Mouse (Mus musculus) heart, adult 18-20 months (tissue): ENCODE measurements around the gene Hoxd11. TPM values are rescaled to one million over a fixed set of nuclear protein-coding genes. Genes with fewer than 3 reads are reported as not detected.

Experiments
- DNase-seq, 2 experiments: peaks; one replicate each; pipeline ENCODE4 v3.0.0; 2021 to 2022; ENCODE audit warnings: mixed read lengths in 1 of 2
- total RNA-seq, 2 experiments: library from RNA; stranded (reverse); gene quantifications; 2 replicates each; pipeline ENCODE4 v1.2.3; 2021

The Hoxd11 gene
- total RNA-seq, 2 experiments from 2014 or later, result not detected

GRCm38 (mm10) chr2:74695813-74696430 is 16.6 kb downstream of the Hoxd11 start:
- DNase-seq, result no peak

DNA sequence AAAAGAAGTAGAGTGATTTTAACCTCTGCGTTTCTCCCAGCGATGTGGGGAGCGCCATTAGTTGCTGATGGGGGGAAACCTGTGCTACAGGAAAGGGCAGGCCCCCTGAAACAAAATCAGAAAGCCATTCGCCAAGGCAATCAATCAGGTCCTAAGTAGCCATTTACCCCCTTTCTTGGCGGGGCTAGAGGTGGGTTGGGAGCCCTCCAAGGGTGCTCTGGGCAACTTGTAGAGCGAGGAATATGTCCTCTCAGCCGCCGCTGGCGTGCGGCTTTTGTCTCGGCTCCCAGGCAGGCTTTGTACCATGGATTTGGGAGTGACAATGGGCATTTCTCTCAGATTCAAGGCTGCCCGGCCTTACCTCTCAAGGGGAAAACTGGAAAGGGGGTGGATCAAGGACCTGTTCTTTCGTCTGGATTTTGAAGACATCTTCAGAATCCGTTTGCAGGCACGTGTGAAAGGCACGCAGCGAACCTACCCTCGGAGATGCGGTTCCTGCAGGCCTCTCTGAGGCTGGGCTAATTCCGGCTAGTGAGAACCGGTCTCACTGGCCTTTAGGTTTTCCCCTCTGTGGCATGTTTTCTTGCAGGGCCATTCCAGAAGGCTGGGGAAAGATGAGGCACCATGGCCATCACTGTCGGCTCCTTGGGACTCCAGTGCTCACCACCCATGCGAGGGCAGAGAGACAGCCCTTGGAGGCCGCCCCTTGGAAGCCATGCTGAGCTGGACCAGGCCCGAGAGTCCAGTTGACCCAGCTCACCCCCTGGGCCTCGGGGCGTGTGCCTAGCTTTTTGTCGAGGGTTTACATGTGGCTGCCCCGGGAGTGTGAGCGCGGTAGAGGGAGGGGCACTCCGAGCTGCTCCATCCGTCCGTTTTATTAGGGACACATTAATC is 17.3 kb downstream of the Hoxd11 start:
- DNase-seq, result no peak

DNA sequence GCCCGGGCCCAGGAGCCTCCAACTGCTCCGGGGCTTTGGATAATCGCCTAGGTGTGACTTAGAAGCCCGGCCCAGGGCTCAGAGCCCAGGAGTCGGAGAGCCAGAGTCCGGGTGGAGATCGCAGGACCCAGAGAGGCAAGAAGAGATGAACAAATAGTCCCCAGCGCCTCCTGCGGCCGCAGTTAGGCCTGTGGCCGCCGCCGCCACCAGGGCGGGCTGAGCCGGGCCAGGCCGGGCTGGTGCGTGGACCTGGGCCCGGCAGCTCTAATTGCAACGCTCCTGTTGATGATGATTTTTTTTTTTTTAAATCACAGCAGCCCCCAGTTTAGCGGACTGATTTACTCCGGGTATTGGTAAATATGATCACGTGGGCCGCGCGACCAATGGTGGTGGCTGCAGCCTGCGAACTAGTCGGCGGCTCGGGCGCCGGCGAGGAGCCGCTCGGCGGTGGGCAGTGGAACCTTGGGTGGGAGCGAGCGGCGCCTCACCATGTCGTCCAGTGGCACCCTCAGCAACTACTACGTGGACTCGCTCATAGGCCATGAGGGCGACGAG is 18.3 kb downstream of the Hoxd11 start, which contains the start of gene Hoxd9:
Gene Hoxd9 (plus strand): TSS at position 161 of the 555 bp plus-strand sequence.
- peak in 1 of 2 experiments; percentile 50 for DNase-seq

- peak in 1 of 2 experiments; percentile 40 for DNase-seq
These were observed 19.1 kb downstream of the Hoxd11 start for GRCm38 (mm10) chr2:74698201-74699052.

DNA sequence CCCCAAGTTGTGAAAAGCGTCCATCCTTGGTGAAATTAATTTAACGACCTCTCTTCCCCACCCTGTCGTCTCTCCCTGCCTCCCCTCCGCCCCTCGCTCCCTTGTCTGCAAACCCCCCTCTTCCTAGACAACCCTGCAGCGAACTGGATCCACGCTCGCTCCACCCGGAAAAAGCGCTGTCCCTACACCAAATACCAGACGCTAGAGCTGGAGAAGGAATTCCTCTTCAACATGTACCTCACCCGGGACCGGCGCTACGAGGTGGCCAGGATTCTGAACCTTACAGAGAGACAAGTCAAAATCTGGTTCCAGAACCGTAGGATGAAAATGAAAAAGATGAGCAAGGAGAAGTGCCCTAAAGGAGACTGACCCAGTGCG is 19.7 kb downstream of the Hoxd11 start:
- DNase-seq, result peak in 1 of 2 experiments; percentile 36

- peak in 1 of 2 experiments; percentile 16 for DNase-seq
These were observed 20.5 kb downstream of the Hoxd11 start for GRCm38 (mm10) chr2:74699664-74700545.

DNA sequence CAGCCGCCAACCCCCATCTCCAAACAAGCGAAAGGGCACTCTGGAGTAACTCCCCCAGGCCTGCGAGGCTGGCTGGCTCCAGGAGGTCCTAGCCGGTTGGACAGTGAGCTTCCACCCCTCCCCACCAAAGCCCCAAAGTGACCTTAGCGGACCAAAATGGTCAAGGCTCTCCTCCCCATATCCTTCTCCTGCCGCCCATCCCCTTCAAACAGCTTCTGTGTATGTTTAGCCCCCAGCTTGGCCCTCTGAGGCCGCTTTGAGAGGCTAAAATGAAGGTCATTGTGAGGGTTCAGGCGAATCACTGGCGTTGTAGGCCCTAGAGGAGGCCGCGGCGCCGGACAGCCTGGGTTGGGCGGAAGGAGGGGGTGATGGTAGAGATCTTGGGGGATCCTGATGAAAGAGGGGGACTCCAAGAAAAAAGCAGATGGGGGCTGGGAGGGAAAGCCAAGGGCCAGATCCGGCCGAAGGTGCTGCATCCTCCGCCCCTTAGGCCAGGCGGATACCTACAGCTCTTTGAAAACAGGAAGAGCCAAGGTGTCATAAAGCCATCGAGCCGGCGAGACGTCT is 21.3 kb downstream of the Hoxd11 start:
- no peak for DNase-seq

DNA sequence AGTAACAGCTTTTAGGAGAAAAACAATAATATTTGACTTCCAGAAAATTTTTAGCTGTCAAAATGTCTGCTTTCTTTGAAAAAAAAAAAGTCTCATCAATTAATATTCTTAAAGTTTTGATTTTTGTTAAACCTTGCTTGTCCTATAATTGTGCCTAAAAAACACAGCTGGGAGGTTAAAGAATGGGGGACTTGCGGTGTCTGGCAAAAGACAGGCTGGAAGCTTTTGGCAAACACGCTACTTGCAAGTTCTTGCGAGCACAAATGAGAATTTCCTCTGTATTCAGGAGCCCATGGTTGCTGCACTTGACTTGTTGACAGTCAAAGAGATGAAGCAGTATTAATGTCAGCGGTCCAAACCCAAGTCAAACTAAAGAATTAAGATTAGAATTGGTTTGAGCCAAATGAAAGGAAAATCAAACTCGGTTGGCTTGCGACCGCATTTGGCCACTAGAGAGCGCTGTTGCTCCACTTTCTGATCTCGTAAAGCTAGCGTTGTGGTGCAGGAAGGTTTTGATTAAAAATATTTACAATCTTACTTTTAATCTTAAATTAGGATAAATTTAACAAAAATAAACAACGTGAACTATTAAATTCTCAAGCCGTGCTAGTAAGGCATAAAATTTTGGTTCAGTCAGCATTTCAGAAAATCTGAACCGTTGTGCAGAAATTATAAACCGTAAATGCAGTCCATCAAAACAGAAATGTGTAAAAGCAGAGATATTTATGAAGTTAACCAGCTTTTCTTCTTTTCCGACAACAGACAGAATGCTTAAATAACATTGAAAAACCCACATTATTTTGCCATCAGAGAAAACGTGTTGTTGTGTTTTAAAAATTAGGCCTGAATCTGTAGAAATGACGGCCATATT is 22.8 kb downstream of the Hoxd11 start:
- DNase-seq, result peak; percentile 67 to 91

GRCm38 (mm10) chr2:74702820-74703219 is 23.5 kb downstream of the Hoxd11 start:
- DNase-seq, result no peak

DNA sequence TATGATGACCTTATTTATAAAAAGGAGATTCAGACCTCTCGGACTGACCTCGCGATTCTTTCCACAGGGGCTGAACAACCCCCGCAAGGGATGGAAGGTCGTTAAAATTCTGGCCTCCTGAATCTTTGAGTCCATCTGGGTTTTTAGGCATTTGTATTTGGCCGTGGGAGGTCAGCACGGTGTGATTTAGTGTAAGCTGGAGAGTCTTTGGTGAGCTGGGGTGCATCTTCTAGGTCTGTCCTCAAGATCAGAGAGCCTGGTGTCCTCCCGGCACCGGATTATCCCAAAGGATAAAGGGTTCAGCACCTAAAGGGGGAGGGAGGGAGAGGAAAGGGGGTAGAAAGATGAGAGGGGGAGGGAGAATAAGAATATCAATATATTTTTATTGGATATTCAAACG is 24.0 kb downstream of the Hoxd11 start:
- DNase-seq, result no peak

- DNase-seq, result no peak
These were observed 24.5 kb downstream of the Hoxd11 start for GRCm38 (mm10) chr2:74703720-74704392.

GRCm38 (mm10) chr2:74704393-74704998 is 25.1 kb downstream of the Hoxd11 start, which contains the start of gene Hoxd8:
Gene Hoxd8 (plus strand): TSS chr2:74704615.
- DNase-seq, result peak in 1 of 2 experiments; percentile 41

DNA sequence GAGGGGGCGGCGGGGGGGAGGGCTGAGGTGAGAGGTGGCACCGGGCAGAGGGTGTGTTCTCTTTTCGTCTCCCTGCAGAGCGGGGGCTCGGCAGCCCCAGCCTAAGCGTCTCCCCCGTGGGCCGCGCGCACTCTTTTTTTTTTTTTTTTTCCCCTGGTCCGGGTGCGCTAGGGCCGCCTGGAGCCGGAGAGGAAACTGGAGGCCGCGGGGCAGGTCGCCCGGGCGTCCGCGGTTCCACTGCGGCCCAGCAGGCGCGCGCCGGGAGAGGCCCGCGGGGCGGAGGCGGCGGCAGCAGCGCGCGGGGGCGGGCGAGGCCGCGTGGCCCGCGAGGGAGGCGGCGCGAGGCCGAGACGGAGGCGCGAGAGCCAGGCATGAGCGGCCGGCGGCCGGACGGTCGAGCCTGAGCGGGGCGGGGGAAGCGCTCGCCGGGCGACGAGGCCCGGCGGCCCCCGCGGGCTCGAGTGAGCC is 25.7 kb downstream of the Hoxd11 start:
- no peak for DNase-seq

- DNase-seq, result no peak
These were observed 26.2 kb downstream of the Hoxd11 start for GRCm38 (mm10) chr2:74705467-74706089.

DNA sequence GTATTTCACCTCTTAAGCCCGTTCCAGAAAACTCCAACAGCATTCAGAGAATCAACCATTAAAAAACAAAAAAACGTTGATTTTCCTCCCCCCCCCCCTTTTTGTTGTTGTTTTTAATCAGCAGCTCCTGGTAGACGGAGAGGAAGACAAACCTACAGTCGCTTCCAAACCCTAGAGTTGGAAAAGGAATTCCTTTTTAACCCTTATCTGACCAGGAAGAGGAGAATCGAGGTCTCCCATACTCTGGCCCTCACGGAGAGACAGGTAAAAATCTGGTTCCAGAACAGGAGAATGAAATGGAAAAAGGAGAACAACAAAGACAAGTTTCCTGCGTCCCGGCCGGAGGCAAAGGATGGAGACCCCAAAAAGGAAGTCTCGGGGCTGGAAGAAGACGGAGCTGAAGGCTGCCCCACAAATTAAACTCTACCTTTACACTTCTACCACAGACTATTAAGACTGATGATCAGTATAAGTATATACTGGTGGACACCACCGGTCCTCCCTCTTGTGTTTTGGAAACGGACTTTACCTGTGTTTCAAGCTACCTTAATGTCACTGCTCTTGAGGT is 27.1 kb downstream of the Hoxd11 start:
- DNase-seq, result no peak

GRCm38 (mm10) chr2:74707599-74707998 is 28.2 kb downstream of the Hoxd11 start:
- no peak for DNase-seq

DNA sequence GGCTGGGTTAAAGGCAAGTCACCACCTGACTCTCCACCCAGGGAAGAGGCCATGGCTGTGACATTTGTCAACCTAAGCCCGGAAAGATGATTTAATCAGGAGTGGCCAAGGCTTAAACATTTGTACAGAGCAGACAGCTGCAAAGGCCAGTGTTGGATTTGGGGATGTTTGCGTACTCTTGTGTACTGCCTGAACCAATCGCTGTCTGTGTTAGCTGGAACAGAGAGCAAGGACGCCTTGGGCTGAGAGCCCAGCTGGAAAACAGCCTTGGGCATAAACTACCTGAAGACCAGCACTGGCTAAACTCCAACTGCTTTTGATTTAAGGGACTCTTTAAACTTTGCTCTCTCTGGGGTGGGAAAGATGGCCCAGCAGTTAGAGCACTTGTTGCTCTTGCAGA is 29.3 kb downstream of the Hoxd11 start:
- DNase-seq, result no peak
